Comparison of ENCODE assay signal across 18 mouse cellular contexts in the genomic region with DNA sequence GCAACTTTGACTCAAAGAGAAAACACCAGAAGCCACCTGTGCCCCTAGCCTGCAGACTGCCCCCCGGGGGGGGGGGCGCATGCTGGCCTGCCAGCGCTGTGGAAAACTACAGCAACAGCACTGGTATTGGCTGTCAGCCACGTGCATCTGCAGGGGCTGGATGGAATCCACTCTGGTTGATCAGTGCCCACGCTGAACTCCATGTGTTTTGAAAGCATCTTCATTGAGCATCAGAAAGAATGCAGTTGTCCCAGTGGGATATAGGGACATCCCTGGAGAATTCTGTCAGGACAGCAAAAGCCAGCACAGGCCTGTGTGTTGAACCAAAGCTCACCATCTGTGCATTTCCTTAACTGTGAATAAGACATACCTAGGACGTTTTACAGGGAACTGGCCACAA. TPM values are rescaled to one million over a fixed set of nuclear protein-coding genes. Genes with fewer than 3 reads are reported as not detected.
DNase-seq lines count a peak whose midpoint lies in the region; ATAC-seq lines count a peak whose summit lies in the region.
"Had no signal": no experiment of that assay in that cellular context is flagged by ENCODE, and none has a peak within 500 bp of the region (broad histone marks: within the 10 kb centered on the region; RNA-seq: fewer than 3 reads in every experiment).

No protein-coding gene starts in this region.

- peak; percentile 42 for DNase-seq in forebrain, embryonic 14.5 days (ENCODE audit: low spot score)
- peak; percentile 37 for DNase-seq in midbrain, embryonic 14.5 days
- DNase-seq in midbrain, embryonic 11.5 days (ENCODE audit: low spot score, missing footprints), result no peak
- DNase-seq in left cerebral cortex, postnatal 25 days (ENCODE audit: low spot score in 2 of 2), result peak; percentile 36 to 42
- DNase-seq in ovary, postnatal 36 days (ENCODE audit: low spot score), result no peak
- DNase-seq in spleen, postnatal 14 days (ENCODE audit: low spot score in 2 of 2), result no peak
- DNase-seq: adrenal gland, postnatal 14 days; kidney, adult 9 months; lung, embryonic 14.5 days; thymus, postnatal 36 days had no signal

- H3K4me1 ChIP-seq in forebrain, embryonic 14.5 days (ENCODE audit: control insufficient read depth, insufficient read depth, low read length), result no peaks in the 10 kb centered on the region; the same call in 1 of the 2 replicates
- peaks cover 6% of the 10 kb centered on the region for H3K4me1 ChIP-seq in forebrain, embryonic 12.5 days
- H3K4me1 ChIP-seq in midbrain, embryonic 14.5 days (ENCODE audit: control insufficient read depth, insufficient read depth, low read length), result 0 out of 2 replicates have a peak, but pooled peaks cover 6% of the 10 kb centered on the region
- peaks cover 3% of the 10 kb centered on the region for H3K4me1 ChIP-seq in midbrain, embryonic 11.5 days (ENCODE audit: control insufficient read depth, insufficient read depth, low read length)
- H3K4me1 ChIP-seq: heart, embryonic 15.5 days had no signal

- intact Hi-C loops in left cerebral cortex, postnatal 25 days (cut with DNase I), result no loop called here

- no peaks in the 10 kb centered on the region for H3K9me3 ChIP-seq in forebrain, embryonic 14.5 days (replicated peaks; ENCODE audit: control insufficient read depth, low read length)
- no peaks in the 10 kb centered on the region for H3K9me3 ChIP-seq in forebrain, embryonic 12.5 days
- H3K9me3 ChIP-seq in midbrain, embryonic 14.5 days (ENCODE audit: control insufficient read depth, low read length), result no peaks in the 10 kb centered on the region
- no peaks in the 10 kb centered on the region for H3K9me3 ChIP-seq in midbrain, embryonic 11.5 days (ENCODE audit: control insufficient read depth, low read length)
- H3K9me3 ChIP-seq: heart, embryonic 15.5 days; limb, embryonic 15.5 days; neural tube, embryonic 15.5 days had no signal

- no peaks in the 10 kb centered on the region for H3K36me3 ChIP-seq in forebrain, embryonic 14.5 days (ENCODE audit: control insufficient read depth, insufficient read depth, low read length)
- no peaks in the 10 kb centered on the region for H3K36me3 ChIP-seq in forebrain, embryonic 12.5 days (replicated peaks)
- no peaks in the 10 kb centered on the region for H3K36me3 ChIP-seq in midbrain, embryonic 14.5 days (ENCODE audit: control insufficient read depth, insufficient read depth, low read length)
- H3K36me3 ChIP-seq in midbrain, embryonic 11.5 days (ENCODE audit: control insufficient read depth, insufficient read depth, low read length), result no peaks in the 10 kb centered on the region
- H3K36me3 ChIP-seq: heart, embryonic 15.5 days; limb, embryonic 15.5 days; neural tube, embryonic 15.5 days had no signal

- H3K9ac ChIP-seq in forebrain, embryonic 14.5 days (ENCODE audit: low read length), result no peak overlapping the region
- H3K9ac ChIP-seq in forebrain, embryonic 12.5 days, result no peak overlapping the region
- H3K9ac ChIP-seq in midbrain, embryonic 14.5 days (replicated peaks; ENCODE audit: low read length), result no peak overlapping the region; the same call in 1 of the 2 replicates
- no peak overlapping the region for H3K9ac ChIP-seq in midbrain, embryonic 11.5 days (ENCODE audit: low read length)
- H3K9ac ChIP-seq: heart, embryonic 15.5 days; limb, embryonic 15.5 days; lung, embryonic 14.5 days; neural tube, embryonic 15.5 days had no signal

- ATAC-seq in forebrain, embryonic 14.5 days, result 0 out of 2 replicates have a peak, but pooled peaks have one; percentile 15
- no peak for ATAC-seq in forebrain, embryonic 12.5 days (ENCODE audit: low FRiP score)
- no peak for ATAC-seq in midbrain, embryonic 14.5 days (ENCODE audit: low FRiP score, low TSS enrichment)
- no peak for ATAC-seq in midbrain, embryonic 11.5 days (ENCODE audit: low FRiP score)
- no peak for ATAC-seq in megakaryocyte progenitor cell, adult 5-6 weeks (replicated peaks; ENCODE audit: poor library complexity)

- no peaks in the 10 kb centered on the region for H3K27me3 ChIP-seq in forebrain, embryonic 14.5 days (replicated peaks; ENCODE audit: control insufficient read depth, insufficient read depth, low read length)
- H3K27me3 ChIP-seq in forebrain, embryonic 12.5 days, result no peaks in the 10 kb centered on the region
- no peaks in the 10 kb centered on the region for H3K27me3 ChIP-seq in midbrain, embryonic 14.5 days (ENCODE audit: control insufficient read depth, insufficient read depth, low read length)
- no peaks in the 10 kb centered on the region for H3K27me3 ChIP-seq in midbrain, embryonic 11.5 days (ENCODE audit: control insufficient read depth, insufficient read depth, low read length)
- H3K27me3 ChIP-seq: heart, embryonic 15.5 days; limb, embryonic 15.5 days; neural tube, embryonic 15.5 days had no signal

- no peak overlapping the region for H3K4me2 ChIP-seq in forebrain, embryonic 14.5 days (ENCODE audit: low read length)
- no peak overlapping the region for H3K4me2 ChIP-seq in forebrain, embryonic 12.5 days
- H3K4me2 ChIP-seq in midbrain, embryonic 14.5 days (ENCODE audit: low read length), result no peak overlapping the region
- H3K4me2 ChIP-seq in midbrain, embryonic 11.5 days, result no peak overlapping the region
- H3K4me2 ChIP-seq: heart, embryonic 15.5 days; limb, embryonic 15.5 days; lung, embryonic 14.5 days; neural tube, embryonic 15.5 days had no signal

- no peak overlapping the region for H3K27ac ChIP-seq in forebrain, embryonic 14.5 days (ENCODE audit: low read depth, low read length)
- H3K27ac ChIP-seq in forebrain, embryonic 12.5 days, result no peak overlapping the region
- no peak overlapping the region for H3K27ac ChIP-seq in midbrain, embryonic 14.5 days (replicated peaks; ENCODE audit: low read depth, low read length)
- H3K27ac ChIP-seq in midbrain, embryonic 11.5 days (ENCODE audit: low read depth, low read length), result no peak overlapping the region
- H3K27ac ChIP-seq: heart, embryonic 15.5 days; left cerebral cortex, adult 2 months; limb, embryonic 15.5 days; neural tube, embryonic 15.5 days had no signal

- 52% methylated on average over 6 of the region's 6 CpGs for WGBS in forebrain, embryonic 14.5 days
- 69% methylated on average over 6 of the region's 6 CpGs for WGBS in forebrain, embryonic 12.5 days
- 61% methylated on average over 6 of the region's 6 CpGs for WGBS in midbrain, embryonic 14.5 days
- WGBS in midbrain, embryonic 11.5 days, result 65% methylated on average over 6 of the region's 6 CpGs

- H3K4me3 ChIP-seq in forebrain, embryonic 14.5 days (ENCODE audit: low read depth, low read length), result no peak overlapping the region
- H3K4me3 ChIP-seq in forebrain, embryonic 12.5 days (replicated peaks), result no peak overlapping the region
- H3K4me3 ChIP-seq in midbrain, embryonic 14.5 days (replicated peaks; ENCODE audit: low read depth, low read length), result no peak overlapping the region
- no peak overlapping the region for H3K4me3 ChIP-seq in midbrain, embryonic 11.5 days (ENCODE audit: low read depth, low read length)
- H3K4me3 ChIP-seq: heart, embryonic 15.5 days; left cerebral cortex, adult 2 months; limb, embryonic 15.5 days; neural tube, embryonic 15.5 days had no signal

RNA-seq across cellular contexts. Expression of gene Angpt4, which starts 20.0 kb away (rescaled TPM):
- polyA plus RNA-seq in forebrain, embryonic 14.5 days (2014; fragmentation: Nextera tagmentation; extraction: Ambion mirVana), result 0.21 TPM in 1 of 2 replicates, not detected in the other
- 0.10 TPM in 1 of 2 replicates, not detected in the other for polyA plus RNA-seq in forebrain, embryonic 12.5 days (2016; fragmentation: Nextera tagmentation; extraction: Ambion mirVana)
- polyA plus RNA-seq in midbrain, embryonic 14.5 days (2014; fragmentation: Nextera tagmentation; extraction: Ambion mirVana), result 0.17 TPM in 1 of 2 replicates, not detected in the other
- 0.12 and 0.37 TPM in 2 replicates for polyA plus RNA-seq in midbrain, embryonic 11.5 days (2014; fragmentation: Nextera tagmentation; extraction: Ambion mirVana)
- under 1 TPM; 0.14 to 0.37 TPM for total RNA-seq in left cerebral cortex, postnatal 25 days (2021)
- total RNA-seq in megakaryocyte progenitor cell, adult 5-6 weeks (2015), result not detected in 2 replicates
- not detected in 2 replicates for total RNA-seq in megakaryocyte progenitor cell, adult 5-6 weeks (2017)
- total RNA-seq: granulocyte monocyte progenitor cell, adult 5-6 weeks; left cerebral cortex, adult 2 months had no signal

RNA-seq across cellular contexts. Expression of gene Rspo4, which starts 48.3 kb away (rescaled TPM):
- polyA plus RNA-seq in forebrain, embryonic 14.5 days (2014; fragmentation: Nextera tagmentation; extraction: Ambion mirVana), result 0.17 TPM in 1 of 2 replicates, not detected in the other
- 0.10 TPM in 1 of 2 replicates, not detected in the other for polyA plus RNA-seq in forebrain, embryonic 12.5 days (2016; fragmentation: Nextera tagmentation; extraction: Ambion mirVana)
- 0.32 TPM in 2 replicates for polyA plus RNA-seq in midbrain, embryonic 14.5 days (2014; fragmentation: Nextera tagmentation; extraction: Ambion mirVana)
- 0.15 and 0.16 TPM in 2 replicates for polyA plus RNA-seq in midbrain, embryonic 11.5 days (2014; fragmentation: Nextera tagmentation; extraction: Ambion mirVana)
- total RNA-seq in left cerebral cortex, postnatal 25 days (2021), result under 1 TPM in 1 of 2 experiments, not detected in 1; 0.14 TPM
- not detected in 2 replicates for total RNA-seq in megakaryocyte progenitor cell, adult 5-6 weeks (2015)
- total RNA-seq in megakaryocyte progenitor cell, adult 5-6 weeks (2017), result not detected in 2 replicates
- total RNA-seq: adrenal gland, postnatal 14 days; granulocyte monocyte progenitor cell, adult 5-6 weeks; left cerebral cortex, adult 2 months; megakaryocyte, adult 5-6 weeks had no signal
- polyA plus RNA-seq: heart, embryonic 15.5 days had no signal

Comparison
In these comparisons a context has a peak if more than half of its experiments do, and no peak if none do; other contexts are left out.
1. DNase-seq: peak in forebrain, embryonic 14.5 days (single experiment), midbrain, embryonic 14.5 days (single experiment) and left cerebral cortex, postnatal 25 days (2 of 2); none in midbrain, embryonic 11.5 days (single experiment), ovary, postnatal 36 days (single experiment) and spleen, postnatal 14 days (0 of 2).